Mouse (Mus musculus) spleen, adult 2 months (tissue): ENCODE results near the gene Wdr18. TPM values are rescaled to one million over a fixed set of nuclear protein-coding genes. Genes with fewer than 3 reads are reported as not detected.

Source experiments
- DNase-seq, 2 experiments: peaks; one replicate each; pipeline versions ENCODE4 v3.0.0 to v3.0.0-alpha.2; 2012 to 2021; ENCODE audit warnings: low spot score in 2 of 2, low read depth in 1 of 2
- H3K27ac ChIP-seq: fragments of 200-500 bp; 2 replicates; pipeline ENCODE4 v1.5.1; 2012; ENCODE audit warnings: low read length, inconsistent platforms; ENCODE audit not compliant: insufficient read depth
- H3K27me3 ChIP-seq: fragments of 200-500 bp; 2 replicates; pipeline ENCODE4 v1.6.1; 2012; ENCODE audit warnings: mild to moderate bottlenecking, moderate library complexity, low read length, inconsistent platforms; ENCODE audit not compliant: control insufficient read depth, insufficient read depth
- H3K36me3 ChIP-seq: fragments of 200-500 bp; 2 replicates; pipeline ENCODE4 v1.6.1; 2012; ENCODE audit warnings: mild to moderate bottlenecking, low read length, inconsistent platforms; ENCODE audit not compliant: control insufficient read depth, insufficient read depth
- H3K4me1 ChIP-seq: fragments of 200-500 bp; 2 replicates; pipeline ENCODE4 v1.6.1; 2011; ENCODE audit warnings: inconsistent platforms; ENCODE audit not compliant: control insufficient read depth, insufficient read depth, insufficient read length
- H3K4me3 ChIP-seq: fragments of 200-500 bp; 2 replicates; pipeline ENCODE4 v1.5.1; 2011; ENCODE audit warnings: mild to moderate bottlenecking, inconsistent platforms; ENCODE audit not compliant: insufficient read depth, insufficient read length; ENCODE audit errors: extremely low read depth
- CTCF ChIP-seq: fragments of 200-500 bp; IDR thresholded peaks from 2 replicates; pipeline ENCODE4 v1.5.1; 2011; ENCODE audit warnings: mild to moderate bottlenecking, inconsistent platforms; ENCODE audit not compliant: insufficient read depth, insufficient read length, insufficient replicate concordance; ENCODE audit errors: extremely low read depth
- POLR2A ChIP-seq: fragments of 200-500 bp; IDR thresholded peaks from 2 replicates; pipeline ENCODE4 v1.6.1; 2011; ENCODE audit warnings: low read depth, low read length, inconsistent platforms
- WGBS: fragments of 180-500 bp; shearing (Covaris S2); methylation state at CpG from one replicate; pipeline ENCODE4 v1.1.7; 2018; 5-methylcytosine and 5-hydroxymethylcytosine counted together
- polyA plus RNA-seq: library from polyadenylated mRNA; depleted of rRNA; stranded (reverse); fragments of >200 nt; gene quantifications from 2 replicates; pipeline ENCODE4 v1.2.3, GENCODE M21; 2012

Wdr18 gene
- polyA plus RNA-seq, 1 experiment = 41.2 TPM

GRCm38 (mm10) chr10:79928030-79928694 is 31.8 kb upstream of the Wdr18 start:
- H3K36me3 ChIP-seq = peaks cover 14% of the 10 kb centered on the region
- peak overlapping the region; percentile 92 for H3K27ac ChIP-seq
- H3K27me3 ChIP-seq = no peaks in the 10 kb centered on the region
- peaks cover 6% of the 10 kb centered on the region; the same call in 1 of the 2 replicates for H3K4me1 ChIP-seq
- peak overlapping the region; percentile 96 for H3K4me3 ChIP-seq
- TF ChIP-seq CTCF = no peak
- TF ChIP-seq POLR2A = no peak
- DNase-seq = peak in 1 of 2 experiments; percentile 39
- 1% methylated on average over 28 of the region's 29 CpGs for WGBS

GRCm38 (mm10) chr10:79928907-79929701 is 30.8 kb upstream of the Wdr18 start:
- TF ChIP-seq POLR2A (no peak), CTCF (no peak)
- Histone ChIP-seq H3K27me3 (no peaks in the 10 kb centered on the region), H3K4me1 (peaks cover 6% of the 10 kb centered on the region; the same call in 1 of the 2 replicates), H3K27ac (no peak overlapping the region), H3K36me3 (peaks cover 15% of the 10 kb centered on the region), H3K4me3 (no peak overlapping the region)
- DNase-seq = no peak
- WGBS = 64% methylated on average over 9 of the region's 9 CpGs

GRCm38 (mm10) chr10:79929967-79930825 is 29.8 kb upstream of the Wdr18 start:
- no peak for DNase-seq
- H3K27ac ChIP-seq = no peak overlapping the region
- no peak overlapping the region for H3K4me3 ChIP-seq
- WGBS = 86% methylated on average over 18 of the region's 18 CpGs
- H3K4me1 ChIP-seq = peaks cover 8% of the 10 kb centered on the region; the same call in 1 of the 2 replicates
- peaks cover 15% of the 10 kb centered on the region for H3K36me3 ChIP-seq
- no peak for TF ChIP-seq POLR2A
- no peak for TF ChIP-seq CTCF
- no peaks in the 10 kb centered on the region for H3K27me3 ChIP-seq

GRCm38 (mm10) chr10:79930826-79931186 is 29.1 kb upstream of the Wdr18 start:
- WGBS = 92% methylated on average over 16 of the region's 16 CpGs
- TF ChIP-seq POLR2A (no peak), CTCF (no peak)
- Histone ChIP-seq H3K4me1 (peaks cover 8% of the 10 kb centered on the region; the same call in 1 of the 2 replicates), H3K27ac (no peak overlapping the region), H3K27me3 (no peaks in the 10 kb centered on the region), H3K4me3 (no peak overlapping the region), H3K36me3 (peaks cover 15% of the 10 kb centered on the region)
- DNase-seq = no peak

GRCm38 (mm10) chr10:79931797-79932196 is 28.2 kb upstream of the Wdr18 start:
- no peaks in the 10 kb centered on the region for H3K27me3 ChIP-seq
- no peak overlapping the region for H3K27ac ChIP-seq
- H3K36me3 ChIP-seq = peaks cover 15% of the 10 kb centered on the region
- peaks cover 17% of the 10 kb centered on the region; the same call in 1 of the 2 replicates for H3K4me1 ChIP-seq
- TF ChIP-seq CTCF = no peak
- TF ChIP-seq POLR2A = no peak
- 86% methylated on average over 9 of the region's 9 CpGs for WGBS
- H3K4me3 ChIP-seq = no peak overlapping the region
- no peak for DNase-seq

- Histone ChIP-seq H3K36me3 (peaks cover 15% of the 10 kb centered on the region), H3K27me3 (no peaks in the 10 kb centered on the region), H3K4me1 (peaks cover 25% of the 10 kb centered on the region), H3K27ac (no peak overlapping the region), H3K4me3 (no peak overlapping the region)
- TF ChIP-seq POLR2A = no peak
- TF ChIP-seq CTCF = no peak
- DNase-seq = no peak
- WGBS = 73% methylated on average over 8 of the region's 8 CpGs
Observed at GRCm38 (mm10) chr10:79932736-79933135, 27.2 kb upstream of the Wdr18 start.

- no peak for DNase-seq
- no peak for TF ChIP-seq CTCF
- TF ChIP-seq POLR2A = no peak
- Histone ChIP-seq H3K4me1 (peaks cover 30% of the 10 kb centered on the region), H3K27ac (no peak overlapping the region), H3K36me3 (peaks cover 15% of the 10 kb centered on the region), H3K27me3 (no peaks in the 10 kb centered on the region), H3K4me3 (no peak overlapping the region)
- WGBS = 81% methylated on average over 9 of the region's 9 CpGs
Observed at GRCm38 (mm10) chr10:79933145-79933679, 26.7 kb upstream of the Wdr18 start.
